Mouse (Mus musculus): ENCODE data around the gene Ntn5. TPM values are rescaled to one million over a fixed set of nuclear protein-coding genes. Genes with fewer than 3 reads are reported as not detected.
"Not testable (repeated sequence)": the region's sequence is repeated elsewhere in the genome, so short reads cannot be mapped to it uniquely, and the experiment has no call there.

Gene Ntn5
- polyA plus RNA-seq, 1 experiment from 2014 or later, result 10.8 TPM

DNA sequence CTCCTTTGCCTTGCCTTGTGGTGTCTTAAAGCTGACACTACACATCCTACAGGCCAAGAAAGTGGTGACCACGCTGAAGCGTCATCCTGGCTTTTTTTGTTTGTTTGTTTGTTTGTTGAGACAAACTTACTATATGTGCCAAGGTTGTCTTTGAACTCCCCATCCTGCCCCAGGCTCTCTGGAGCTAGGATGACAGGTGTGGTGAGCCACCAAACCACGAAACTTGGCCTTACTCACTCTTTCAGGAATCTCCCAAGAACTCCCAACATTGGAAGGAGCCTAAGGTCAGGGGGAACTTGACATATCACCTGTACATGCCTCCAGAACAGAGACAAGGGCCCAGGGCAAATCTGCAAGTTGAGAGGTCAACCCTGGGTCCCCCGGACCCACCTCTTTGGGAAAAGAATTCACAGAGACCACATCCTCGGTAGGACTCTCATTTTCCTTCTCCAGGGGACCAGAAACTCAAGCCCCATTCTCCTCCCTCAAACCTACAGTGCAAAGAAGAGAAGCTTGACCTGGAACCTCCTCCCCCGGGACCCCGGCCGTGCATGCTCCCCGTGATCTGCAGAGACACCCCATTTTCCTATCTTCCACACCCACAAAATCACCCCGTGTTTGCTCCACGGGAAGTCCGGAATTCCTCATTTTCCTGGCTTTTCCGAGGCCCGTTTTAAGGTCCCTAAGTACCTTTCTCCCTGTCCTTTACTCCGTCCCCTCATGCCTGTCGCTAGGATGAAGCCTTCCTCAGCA, 41.1 kb upstream of the Ntn5 start:
- no peaks in the 10 kb centered on the region for H3K9me3 ChIP-seq (replicated peaks)
- H3K27ac ChIP-seq (replicated peaks), result peak overlapping the region; percentile 84
- no peak for ATAC-seq (ENCODE audit: insufficient number of reproducible peaks, low FRiP score, low TSS enrichment, low read depth)
- H3K4me3 ChIP-seq (replicated peaks), result peak overlapping the region; percentile 44
- H3K4me1 ChIP-seq, result peaks cover 69% of the 10 kb centered on the region
- peak overlapping the region; percentile 51 for H3K9ac ChIP-seq
- WGBS, result 33% methylated on average over 16 of the region's 16 CpGs
- peak overlapping the region; percentile 72 for H3K4me2 ChIP-seq (replicated peaks)
- H3K27me3 ChIP-seq, result no peaks in the 10 kb centered on the region
- no peaks in the 10 kb centered on the region for H3K36me3 ChIP-seq

GRCm38 (mm10) chr7:45643441-45644178, 40.2 kb upstream of the Ntn5 start:
- no peaks in the 10 kb centered on the region for H3K27me3 ChIP-seq
- H3K4me1 ChIP-seq, result peaks cover 61% of the 10 kb centered on the region
- H3K4me3 ChIP-seq (replicated peaks), result peak overlapping the region; percentile 44
- H3K36me3 ChIP-seq, result no peaks in the 10 kb centered on the region
- peak; percentile 88 for ATAC-seq (ENCODE audit: insufficient number of reproducible peaks, low FRiP score, low TSS enrichment, low read depth)
- WGBS, result 2% methylated on average over 28 of the region's 28 CpGs
- peak overlapping the region; percentile 84 for H3K27ac ChIP-seq (replicated peaks)
- peak overlapping the region; percentile 51 for H3K9ac ChIP-seq
- H3K9me3 ChIP-seq (replicated peaks), result no peaks in the 10 kb centered on the region
- H3K4me2 ChIP-seq (replicated peaks), result peak overlapping the region; percentile 72

- Histone ChIP-seq H3K4me2 (replicated peaks) (peak overlapping the region; percentile 72), H3K9ac (0 out of 2 replicates have a peak overlapping the region, but pooled peaks have one; percentile 13), H3K27me3 (no peaks in the 10 kb centered on the region), H3K36me3 (no peaks in the 10 kb centered on the region), H3K4me1 (peaks cover 57% of the 10 kb centered on the region), H3K4me3 (replicated peaks) (peak overlapping the region; percentile 44), H3K27ac (replicated peaks) (peak overlapping the region; percentile 84), H3K9me3 (replicated peaks) (no peaks in the 10 kb centered on the region)
- ATAC-seq (ENCODE audit: insufficient number of reproducible peaks, low FRiP score, low TSS enrichment, low read depth), result peak; percentile 14; the same call in 1 of the 2 replicates
- 2% methylated on average over 18 of the region's 18 CpGs for WGBS
Measured at GRCm38 (mm10) chr7:45644183-45644582, 39.6 kb upstream of the Ntn5 start.

- 62% methylated on average over 6 of the region's 6 CpGs for WGBS
- Histone ChIP-seq H3K27me3 (no peaks in the 10 kb centered on the region), H3K36me3 (no peaks in the 10 kb centered on the region), H3K4me1 (peaks cover 48% of the 10 kb centered on the region), H3K27ac (replicated peaks) (0 out of 2 replicates have a peak overlapping the region, but pooled peaks have one; percentile 84), H3K4me3 (replicated peaks) (no peak overlapping the region), H3K4me2 (replicated peaks) (peak overlapping the region; percentile 72), H3K9ac (no peak overlapping the region), H3K9me3 (replicated peaks) (no peaks in the 10 kb centered on the region)
- ATAC-seq (ENCODE audit: insufficient number of reproducible peaks, low FRiP score, low TSS enrichment, low read depth), result no peak
Measured at GRCm38 (mm10) chr7:45644872-45645590, 38.8 kb upstream of the Ntn5 start.

DNA sequence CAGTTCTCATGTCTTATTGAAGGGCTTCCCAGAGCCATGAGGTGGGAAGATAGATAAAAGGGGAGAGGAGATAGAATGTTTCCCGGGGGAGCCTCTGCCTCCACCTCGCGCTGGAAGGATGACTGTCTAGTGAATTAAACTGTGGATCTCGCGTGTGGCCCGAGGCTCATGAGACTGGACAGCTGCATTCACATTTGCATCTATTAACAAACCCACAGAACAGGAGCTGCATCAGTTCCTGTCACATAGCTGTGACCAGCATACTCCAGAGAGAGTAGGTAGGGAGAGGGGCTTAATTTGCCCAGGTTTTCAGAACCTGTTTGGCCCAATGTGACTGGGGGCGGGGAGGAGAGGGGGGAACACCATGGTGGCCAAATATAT, 38.2 kb upstream of the Ntn5 start:
- no peak overlapping the region for H3K9ac ChIP-seq
- H3K4me2 ChIP-seq (replicated peaks), result no peak overlapping the region
- no peaks in the 10 kb centered on the region for H3K27me3 ChIP-seq
- ATAC-seq (ENCODE audit: insufficient number of reproducible peaks, low FRiP score, low TSS enrichment, low read depth), result no peak
- H3K4me3 ChIP-seq (replicated peaks), result no peak overlapping the region
- H3K9me3 ChIP-seq (replicated peaks), result no peaks in the 10 kb centered on the region
- no peak overlapping the region for H3K27ac ChIP-seq (replicated peaks)
- H3K36me3 ChIP-seq, result no peaks in the 10 kb centered on the region
- WGBS, result 88% methylated on average over 7 of the region's 7 CpGs
- H3K4me1 ChIP-seq, result peaks cover 43% of the 10 kb centered on the region

DNA sequence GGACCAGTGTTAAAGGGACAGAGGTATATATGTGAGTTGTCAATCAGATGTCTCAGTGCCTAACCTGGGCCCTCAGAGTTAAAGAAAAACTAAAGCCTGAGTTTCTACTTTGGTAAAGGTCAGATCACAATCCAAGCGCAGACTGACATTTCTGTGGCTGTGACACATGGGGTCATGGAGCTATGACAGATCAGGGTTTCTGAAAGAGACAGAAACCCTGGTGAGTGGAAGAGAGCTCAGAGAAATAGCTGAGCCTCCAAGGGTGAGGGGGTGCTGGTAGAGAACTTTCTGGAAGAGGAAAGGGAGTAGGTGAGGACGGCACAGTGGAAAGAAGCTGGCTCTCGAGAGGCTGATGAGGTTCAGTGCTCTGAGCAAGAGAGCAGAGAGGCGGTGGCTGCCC, 37.2 kb upstream of the Ntn5 start:
- ATAC-seq (ENCODE audit: insufficient number of reproducible peaks, low FRiP score, low TSS enrichment, low read depth), result no peak
- H3K36me3 ChIP-seq, result no peaks in the 10 kb centered on the region
- H3K4me2 ChIP-seq (replicated peaks), result no peak overlapping the region
- no peak overlapping the region for H3K27ac ChIP-seq (replicated peaks)
- no peaks in the 10 kb centered on the region for H3K9me3 ChIP-seq (replicated peaks)
- H3K9ac ChIP-seq, result no peak overlapping the region
- peaks cover 32% of the 10 kb centered on the region for H3K4me1 ChIP-seq
- WGBS, result 82% methylated on average over 4 of the region's 4 CpGs
- no peaks in the 10 kb centered on the region for H3K27me3 ChIP-seq
- no peak overlapping the region for H3K4me3 ChIP-seq (replicated peaks)

DNA sequence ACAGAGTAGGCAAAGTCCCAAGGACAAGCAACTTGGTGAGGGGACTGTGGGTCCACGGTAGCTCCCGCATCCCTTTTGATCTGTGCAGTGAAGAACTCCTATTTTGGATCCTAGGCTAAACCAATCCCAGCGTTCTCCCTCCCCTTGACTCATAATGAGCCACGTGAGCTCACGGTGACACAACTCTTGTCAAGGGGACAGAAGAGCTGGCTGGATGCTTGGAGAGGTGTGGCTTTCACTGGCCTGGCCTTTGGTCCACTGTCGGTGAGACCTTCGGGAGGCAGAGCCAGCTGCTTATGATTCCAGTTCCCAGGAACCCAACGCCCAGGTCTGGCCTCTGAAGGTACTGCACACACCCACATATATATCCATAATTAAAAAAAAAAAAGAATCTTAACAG, 34.5 kb upstream of the Ntn5 start:
- Histone ChIP-seq H3K4me2 (replicated peaks) (no peak overlapping the region), H3K9me3 (replicated peaks) (no peaks in the 10 kb centered on the region), H3K27me3 (no peaks in the 10 kb centered on the region), H3K9ac (no peak overlapping the region), H3K27ac (replicated peaks) (no peak overlapping the region), H3K4me1 (peaks cover 9% of the 10 kb centered on the region), H3K36me3 (no peaks in the 10 kb centered on the region), H3K4me3 (replicated peaks) (no peak overlapping the region)
- 81% methylated on average over 8 of the region's 8 CpGs for WGBS
- no peak for ATAC-seq (ENCODE audit: insufficient number of reproducible peaks, low FRiP score, low TSS enrichment, low read depth)

GRCm38 (mm10) chr7:45650484-45650883, 33.3 kb upstream of the Ntn5 start:
- WGBS, result 93% methylated on average over 20 of the region's 20 CpGs
- H3K4me2 ChIP-seq (replicated peaks), result not testable (repeated sequence)

DNA sequence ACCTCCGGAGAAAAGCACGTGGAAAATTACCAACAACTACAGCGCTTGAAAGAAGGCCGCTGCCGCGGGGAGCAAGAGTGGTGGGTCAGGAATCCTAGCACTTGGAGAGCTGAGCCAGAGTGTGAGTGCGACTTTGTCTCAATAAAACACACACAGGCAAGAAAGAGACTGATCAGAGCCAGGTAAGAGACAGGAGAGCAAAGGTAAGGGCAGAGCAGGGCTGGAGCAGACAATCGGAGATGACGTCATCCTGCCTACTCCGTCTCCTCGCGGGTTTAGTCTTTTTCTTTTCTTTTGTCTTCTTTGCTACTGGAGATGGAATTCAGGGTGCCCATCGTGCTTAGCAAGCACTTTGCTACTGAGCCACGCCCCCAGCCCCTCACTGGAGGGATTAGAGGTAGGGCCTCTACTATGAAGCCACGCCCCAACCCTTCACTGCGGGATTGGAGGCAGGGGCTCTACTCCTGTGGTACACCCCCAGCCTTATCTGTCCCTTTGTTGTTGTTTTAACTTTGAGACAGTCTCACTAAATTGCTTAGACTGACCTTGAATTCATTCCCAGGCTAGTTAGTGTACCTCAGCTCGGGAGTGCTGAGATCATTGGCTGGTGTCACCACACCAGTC, 29.3 kb upstream of the Ntn5 start:
- H3K27ac ChIP-seq (replicated peaks), result peak overlapping the region; percentile 69; the same call in 1 of the 2 replicates
- no peaks in the 10 kb centered on the region for H3K9me3 ChIP-seq (replicated peaks)
- H3K9ac ChIP-seq, result no peak overlapping the region
- no peaks in the 10 kb centered on the region for H3K36me3 ChIP-seq
- no peaks in the 10 kb centered on the region for H3K27me3 ChIP-seq
- H3K4me1 ChIP-seq, result peaks cover 17% of the 10 kb centered on the region
- peak overlapping the region; percentile 6; the same call in 1 of the 2 replicates for H3K4me3 ChIP-seq (replicated peaks)
- WGBS, result 28% methylated on average over 17 of the region's 17 CpGs
- peak overlapping the region; percentile 39 for H3K4me2 ChIP-seq (replicated peaks)
- 0 out of 2 replicates have a peak, but pooled peaks have one; percentile 29 for ATAC-seq (ENCODE audit: insufficient number of reproducible peaks, low FRiP score, low TSS enrichment, low read depth)

More at GRCm38 (mm10) chr7:45650484-45650883, 33.3 kb upstream of the Ntn5 start:
- H3K9me3 ChIP-seq (replicated peaks); H3K4me1 ChIP-seq; ATAC-seq (ENCODE audit: insufficient number of reproducible peaks, low FRiP score, low TSS enrichment, low read depth); H3K4me3 ChIP-seq (replicated peaks); H3K27me3 ChIP-seq; H3K36me3 ChIP-seq; H3K27ac ChIP-seq (replicated peaks); H3K9ac ChIP-seq: not testable (repeated sequence)

DNA sequence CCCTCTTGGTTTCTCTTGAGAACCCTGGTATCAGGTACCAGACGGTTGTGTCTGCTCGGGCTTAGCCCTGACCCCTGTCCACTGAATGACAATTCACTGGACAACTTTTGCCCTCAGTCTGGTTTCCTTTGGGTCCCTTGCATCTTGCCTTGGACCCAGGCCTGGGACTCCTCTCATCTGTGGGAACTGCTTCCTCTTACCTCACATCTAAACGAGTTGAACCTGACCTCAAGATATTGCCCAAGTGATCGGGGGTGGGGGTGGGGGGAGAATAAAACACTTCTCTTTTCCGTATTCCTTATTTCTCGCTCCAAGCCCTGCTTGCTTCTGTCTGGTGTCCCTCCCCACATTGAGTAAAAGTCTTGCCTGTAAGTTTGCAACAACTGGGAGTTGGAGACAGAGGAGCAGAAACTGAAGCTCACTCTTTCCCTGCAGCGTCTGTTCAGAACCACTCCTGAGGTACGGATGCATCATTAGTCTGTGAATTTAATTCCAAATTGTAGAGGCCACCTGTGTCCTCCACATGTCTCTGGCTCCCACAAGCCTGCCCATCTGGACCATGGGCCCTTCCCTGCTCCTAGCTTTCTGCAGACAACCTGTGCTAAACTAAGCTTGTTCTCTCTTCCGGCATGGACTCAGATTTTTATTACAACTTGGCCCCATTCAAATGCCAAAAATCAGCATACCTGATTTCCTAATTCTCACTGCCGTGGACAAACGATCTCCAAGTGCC, 22.9 kb upstream of the Ntn5 start:
- no peak overlapping the region for H3K4me3 ChIP-seq (replicated peaks)
- no peak overlapping the region for H3K9ac ChIP-seq
- no peaks in the 10 kb centered on the region for H3K9me3 ChIP-seq (replicated peaks)
- no peak for ATAC-seq (ENCODE audit: insufficient number of reproducible peaks, low FRiP score, low TSS enrichment, low read depth)
- H3K4me1 ChIP-seq, result peaks cover 17% of the 10 kb centered on the region
- H3K36me3 ChIP-seq, result no peaks in the 10 kb centered on the region
- H3K4me2 ChIP-seq (replicated peaks), result no peak overlapping the region
- WGBS, result 77% methylated on average over 11 of the region's 11 CpGs
- no peak overlapping the region for H3K27ac ChIP-seq (replicated peaks)
- no peaks in the 10 kb centered on the region for H3K27me3 ChIP-seq
